Mouse (Mus musculus) brain, embryonic 14.5 days (tissue): Measurements from ENCODE around the gene Mrpl51.

ENCODE experiments used
- CTCF ChIP-seq: fragments of 200-500 bp; IDR thresholded peaks from 2 replicates; pipeline ENCODE4 v1.5.1; 2012; ENCODE audit warnings: inconsistent platforms, mild to moderate bottlenecking, moderate library complexity, borderline replicate concordance; ENCODE audit not compliant: insufficient read depth, insufficient read length; ENCODE audit errors: extremely low read depth
- POLR2A ChIP-seq: fragments of 200-500 bp; IDR thresholded peaks from 2 replicates; pipeline ENCODE4 v1.6.1; 2012; ENCODE audit warnings: mild to moderate bottlenecking, inconsistent platforms, borderline replicate concordance; ENCODE audit not compliant: poor library complexity, insufficient read depth, insufficient read length, severe bottlenecking; ENCODE audit errors: extremely low read depth

DNA sequence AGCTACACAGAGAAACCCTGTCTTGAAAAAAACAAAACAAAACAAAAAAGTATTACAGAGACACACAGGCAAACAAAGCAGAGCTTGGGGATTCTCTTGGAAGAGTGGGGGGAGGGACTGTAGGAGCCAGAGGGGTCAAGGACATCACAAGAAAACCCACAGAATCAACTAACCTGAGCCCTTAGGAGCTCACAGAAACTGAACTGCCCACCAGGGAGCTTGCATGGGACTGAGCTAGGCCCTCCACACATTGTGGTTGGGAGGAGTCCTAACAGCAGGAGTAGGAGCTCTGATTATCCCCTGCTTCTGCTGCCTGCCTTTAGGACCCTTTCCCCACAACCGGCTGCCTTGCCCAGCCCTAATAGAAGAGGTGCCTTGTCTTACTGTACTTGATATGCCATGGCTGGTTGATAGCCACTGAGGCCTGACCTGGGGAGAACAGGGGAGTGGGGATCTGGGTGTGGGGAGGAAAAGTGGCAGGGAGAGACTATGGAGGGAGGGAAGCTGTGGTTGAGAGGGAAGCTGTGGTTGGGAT, 4.0 kb downstream of the Mrpl51 start:
- TF ChIP-seq POLR2A (no peak), CTCF (no peak)
